Mouse (Mus musculus) erythroid progenitor cell, adult 5-6 weeks (primary cell): ENCODE measurements around the gene Ica1. TPM values are rescaled to one million over a fixed set of nuclear protein-coding genes. Genes with fewer than 3 reads are reported as not detected.

Experiments
- ATAC-seq: replicated peaks from 2 replicates; pipeline ENCODE4 v1.8.0; 2016; ENCODE audit warnings: moderate number of reproducible peaks, mild to moderate bottlenecking, moderate TSS enrichment, inconsistent platforms; ENCODE audit not compliant: poor library complexity, low FRiP score, severe bottlenecking
- total RNA-seq, 2 experiments: library from RNA; stranded (forward) in 1 of 2; stranded (reverse) in 1 of 2; fragments of 150-400 nt in 1 of 2; fragments of 186-747, 209-891 nt in 1 of 2; gene quantifications; 2 replicates each; pipeline versions ENCODE4 v1.2.3 to v1.2.4; 2015 to 2017; ENCODE audit warnings: low replicate concordance in 2 of 2

Gene Ica1
- total RNA-seq, 2 experiments from 2014 or later, result 8.9 to 21.8 TPM

DNA sequence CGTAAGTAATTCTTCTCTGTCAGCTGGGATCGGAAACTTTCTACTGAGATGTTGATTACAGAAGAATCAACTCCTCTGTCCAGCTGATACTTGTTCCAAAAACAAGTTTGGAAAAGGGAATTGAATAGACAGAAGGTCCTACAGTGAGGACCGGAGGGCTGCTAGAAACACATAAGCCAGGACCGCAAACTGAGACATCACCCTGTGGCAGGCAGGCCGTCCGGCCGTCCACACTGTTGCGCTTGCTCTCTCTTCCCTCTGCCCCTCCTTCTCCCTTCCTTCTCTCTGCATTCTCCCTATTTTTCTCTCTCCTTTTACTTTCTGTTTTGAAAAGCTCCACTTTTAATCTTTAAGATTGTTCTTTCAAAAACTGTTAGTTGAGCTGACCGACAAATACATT is 186.6 kb downstream of the Ica1 start:
- no peak for ATAC-seq

DNA sequence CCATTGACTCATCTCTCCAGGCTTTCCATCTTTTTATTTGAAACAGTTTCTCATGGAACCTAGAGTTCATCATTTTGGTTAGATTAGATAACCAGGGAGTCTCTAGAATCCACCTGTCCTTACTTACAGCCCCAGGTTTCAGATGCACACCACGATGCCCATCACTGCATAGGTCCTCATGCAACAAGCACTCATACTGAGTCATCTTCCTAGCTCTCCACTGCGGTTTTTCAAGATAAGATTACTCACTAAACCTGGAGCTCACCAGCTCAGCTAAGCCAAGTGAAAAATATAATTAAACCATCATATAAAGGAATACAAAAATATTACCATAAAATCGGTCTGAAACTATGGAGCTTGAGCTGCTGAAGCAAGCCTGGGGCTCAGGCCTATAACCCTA is 194.4 kb downstream of the Ica1 start:
- no peak for ATAC-seq

DNA sequence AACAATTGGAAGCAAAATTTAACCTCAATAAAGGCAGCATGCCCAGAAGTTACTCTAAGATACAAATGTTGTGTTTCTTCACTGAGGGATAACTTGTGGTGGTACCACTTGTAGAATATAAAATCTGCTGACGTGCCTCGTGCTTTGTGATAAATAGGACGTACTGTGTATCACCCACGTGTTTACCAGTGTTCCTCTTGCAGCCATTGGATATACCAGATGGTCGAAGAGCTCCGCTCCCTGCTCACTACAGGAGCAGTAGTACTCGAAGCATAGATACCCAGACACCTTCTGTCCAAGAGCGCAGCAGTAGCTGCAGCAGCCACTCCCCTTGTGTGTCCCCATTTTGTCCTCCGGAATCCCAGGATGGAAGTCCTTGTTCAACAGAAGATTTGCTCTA is 195.9 kb downstream of the Ica1 start:
- no peak for ATAC-seq

Other genes starting within 250 kb of the Ica1 start
- not detected in 2 replicates for gene Nxph1, start 169.9 kb upstream of the Ica1 start, total RNA-seq (2015; ENCODE audit: low replicate concordance)
- gene Nxph1, start 169.9 kb upstream of the Ica1 start, total RNA-seq (2017; ENCODE audit: low replicate concordance), result not detected in 2 replicates